ENCODE assay signal across 8 mouse cellular contexts in the genomic region with DNA sequence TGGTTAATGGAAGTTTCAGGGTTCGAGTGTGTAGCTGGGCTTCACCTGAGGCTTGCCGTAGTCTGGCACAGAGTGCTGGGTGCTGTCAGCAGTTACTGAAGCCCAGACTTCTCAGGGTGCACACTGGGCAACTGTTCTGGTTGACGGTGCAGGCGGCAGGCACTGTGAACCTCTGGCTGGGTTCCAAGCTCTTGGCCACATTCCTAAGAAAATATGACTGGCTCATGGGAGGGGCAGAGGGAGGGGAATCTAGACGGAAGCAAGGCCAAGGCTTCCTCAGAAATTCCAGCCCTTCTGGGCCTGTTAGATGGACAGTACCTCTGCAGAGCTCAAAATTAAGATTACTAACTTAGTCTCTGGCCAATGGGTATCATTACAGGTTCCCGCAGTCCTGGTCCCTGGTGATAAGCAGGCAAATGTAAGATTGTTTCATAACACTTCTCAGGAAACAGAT. TPM values are rescaled to one million over a fixed set of nuclear protein-coding genes. Genes with fewer than 3 reads are reported as not detected.
DNase-seq lines count a peak whose midpoint lies in the region; ATAC-seq and TF ChIP-seq lines count a peak whose summit lies in the region.

No protein-coding gene starts in this region.

- WGBS in lung, embryonic 14.5 days: 13% methylated on average over 6 of the region's 6 CpGs

- no peaks in the 10 kb centered on the region for H3K9me3 ChIP-seq in ES-E14 (ENCODE audit: control insufficient read depth, insufficient read depth, low read depth, low read length)
- no peaks in the 10 kb centered on the region for H3K9me3 ChIP-seq in lung, embryonic 14.5 days (ENCODE audit: low read depth, low read length)

- in situ Hi-C loops in ES-E14 (cut with MboI; ENCODE audit: low sequenced_read_pairs in 2 of 2, unreplicated experiment in 2 of 2): no loop called here

- H3K4me1 ChIP-seq in ES-E14 (ENCODE audit: control insufficient read depth in 2 of 2, insufficient read depth in 2 of 2, low read length in 2 of 2, poor library complexity in 1 of 2): peaks cover 36 to 61% of the 10 kb centered on the region in 2 experiments
- H3K4me1 ChIP-seq in lung, embryonic 14.5 days (ENCODE audit: insufficient read depth): peaks cover 18% of the 10 kb centered on the region

- peak overlapping the region; percentile 17; the same call in 1 of the 2 replicates for H3K27ac ChIP-seq in ES-E14 (ENCODE audit: insufficient read depth, low read depth, low read length, poor library complexity, severe bottlenecking)
- H3K27ac ChIP-seq in lung, embryonic 14.5 days (ENCODE audit: low read depth): peak overlapping the region; percentile 72; the same call in 1 of the 2 replicates

- no peaks in the 10 kb centered on the region for H3K27me3 ChIP-seq in lung, embryonic 14.5 days (ENCODE audit: insufficient read depth, low read length)

- H3K9ac ChIP-seq in ES-E14 (ENCODE audit: insufficient read depth, low read depth, low read length, poor library complexity, severe bottlenecking): peak overlapping the region; percentile 36; the same call in 1 of the 2 replicates
- H3K9ac ChIP-seq in lung, embryonic 14.5 days: no peak overlapping the region

- no peak for TF ChIP-seq CTCF in lung, embryonic 14.5 days (IDR thresholded peaks at IDR 0.05; ENCODE audit: low read depth)

- ATAC-seq in lung, embryonic 14.5 days (ENCODE audit: insufficient read depth): peak; percentile 84
- ATAC-seq in monocyte, adult 5-6 weeks (replicated peaks; ENCODE audit: insufficient number of reproducible peaks, low FRiP score, low TSS enrichment, poor library complexity, severe bottlenecking): no peak

- no peak overlapping the region for H3K4me3 ChIP-seq in ES-E14 (ENCODE audit: insufficient read depth in 1 of 2, low read depth in 1 of 2, low read length in 2 of 2, poor library complexity in 1 of 2, severe bottlenecking in 1 of 2)
- no peak overlapping the region for H3K4me3 ChIP-seq in lung, embryonic 14.5 days (ENCODE audit: low read depth, low read length)

- peak; percentile 95 for DNase-seq in 3T3-L1 (ENCODE audit: low read depth, low spot score)
- no peak for DNase-seq in ES-E14 (ENCODE audit: low read depth, low spot score)
- DNase-seq in cerebellum, adult 8-10 months: peak; percentile 77
- DNase-seq in heart, adult 11 months: peak; percentile 98
- peak; percentile 94 for DNase-seq in kidney, adult 18-20 months
- peak; percentile 97 for DNase-seq in lung, embryonic 14.5 days
- DNase-seq in urinary bladder, adult 2 months (ENCODE audit: low spot score): peak; percentile 53

- no peaks in the 10 kb centered on the region; the same call in 1 of the 2 replicates for H3K36me3 ChIP-seq in ES-E14 (ENCODE audit: control insufficient read depth, insufficient read depth, low read length, poor library complexity, severe bottlenecking)
- no peaks in the 10 kb centered on the region for H3K36me3 ChIP-seq in lung, embryonic 14.5 days (ENCODE audit: insufficient read depth)

- peak overlapping the region; percentile 29 for H3K4me2 ChIP-seq in lung, embryonic 14.5 days

TF ChIP-seq in ES-E14, 5 proteins besides CTCF, POLR2A, EP300 and RAD21:
- TF ChIP-seq CHD2 (IDR thresholded peaks at IDR 0.05; ENCODE audit: low read depth, low read length) (no peak), ZC3H11A (IDR thresholded peaks at IDR 0.05; ENCODE audit: borderline replicate concordance, low read depth, low read length) (no peak), HCFC1 (IDR thresholded peaks at IDR 0.05; ENCODE audit: borderline replicate concordance, insufficient read depth, low read length) (no peak), MAFK (IDR thresholded peaks at IDR 0.05; ENCODE audit: insufficient read depth, low read depth, low read length) (no peak), ZNF384 (IDR thresholded peaks at IDR 0.05; ENCODE audit: low read depth, low read length) (no peak)

RNA-seq across cellular contexts. Expression of a gene that starts 13.6 kb away (rescaled TPM):
- 48.5 and 54.6 TPM in 2 replicates for total RNA-seq in ES-E14 (2012; rRNA removed)
- 18.3 and 20.5 TPM in 2 replicates for polyA plus RNA-seq in lung, embryonic 14.5 days (2014; fragmentation: Nextera tagmentation; extraction: Ambion mirVana)
- 29.0 and 34.9 TPM in 2 replicates for polyA plus RNA-seq in urinary bladder, adult 2 months (2012; rRNA removed)
- total RNA-seq in monocyte, adult 5-6 weeks (2017): 62.3 to 108 TPM (median 83.0 TPM) in 3 replicates
